ENCODE assay signal across 8 mouse cellular contexts in genomic region chr4:155761356-155762099, GRCm38 (mm10). TPM values are rescaled to one million over a fixed set of nuclear protein-coding genes. Genes with fewer than 3 reads are reported as not detected.
DNase-seq lines count a peak whose midpoint lies in the region; ATAC-seq lines count a peak whose summit lies in the region.

No protein-coding gene starts in this region.

- ATAC-seq in heart, embryonic 15.5 days (replicated peaks; ENCODE audit: insufficient number of reproducible peaks, insufficient read depth, low FRiP score, low read depth), result no peak; the same call in 1 of the 2 replicates
- ATAC-seq in forebrain, embryonic 14.5 days, result 0 out of 2 replicates have a peak, but pooled peaks have one; percentile 1
- ATAC-seq in liver, embryonic 12.5 days, result no peak; the same call in 1 of the 2 replicates

- DNase-seq in heart, adult 11 months, result no peak
- DNase-seq in MN1 (ENCODE audit: low spot score), result peak; percentile 43
- no peak for DNase-seq in forebrain, embryonic 14.5 days (ENCODE audit: low spot score)
- DNase-seq in testis, postnatal 10 days (ENCODE audit: low spot score), result peak; percentile 50
- DNase-seq in thymus, adult 18-20 months, result no peak
- DNase-seq in right cerebral cortex, adult 2 months (ENCODE audit: low spot score in 2 of 2), result no peak

- peak overlapping the region; percentile 77 for H3K9ac ChIP-seq in heart, embryonic 15.5 days
- H3K9ac ChIP-seq in forebrain, embryonic 14.5 days (ENCODE audit: low read length), result peak overlapping the region; percentile 78
- peak overlapping the region; percentile 85 for H3K9ac ChIP-seq in liver, embryonic 12.5 days

- H3K27me3 ChIP-seq in heart, embryonic 15.5 days, result no peaks in the 10 kb centered on the region
- H3K27me3 ChIP-seq in forebrain, embryonic 14.5 days (replicated peaks; ENCODE audit: control insufficient read depth, insufficient read depth, low read length), result no peaks in the 10 kb centered on the region
- no peaks in the 10 kb centered on the region for H3K27me3 ChIP-seq in liver, embryonic 12.5 days (replicated peaks)

- H3K4me2 ChIP-seq in heart, embryonic 15.5 days, result peak overlapping the region; percentile 95
- peak overlapping the region; percentile 98 for H3K4me2 ChIP-seq in forebrain, embryonic 14.5 days (ENCODE audit: low read length)
- H3K4me2 ChIP-seq in liver, embryonic 12.5 days, result peak overlapping the region; percentile 95

- H3K4me3 ChIP-seq in heart, embryonic 15.5 days, result peak overlapping the region; percentile 82
- peak overlapping the region; percentile 71 for H3K4me3 ChIP-seq in forebrain, embryonic 14.5 days (ENCODE audit: low read depth, low read length)
- peak overlapping the region; percentile 80 for H3K4me3 ChIP-seq in liver, embryonic 12.5 days

- peak overlapping the region; percentile 64 for H3K27ac ChIP-seq in heart, embryonic 15.5 days
- no peak overlapping the region for H3K27ac ChIP-seq in forebrain, embryonic 14.5 days (ENCODE audit: low read depth, low read length)
- peak overlapping the region; percentile 76 for H3K27ac ChIP-seq in liver, embryonic 12.5 days

- peaks cover 3% of the 10 kb centered on the region for H3K36me3 ChIP-seq in heart, embryonic 15.5 days
- peaks cover 9% of the 10 kb centered on the region for H3K36me3 ChIP-seq in forebrain, embryonic 14.5 days (ENCODE audit: control insufficient read depth, insufficient read depth, low read length)
- peaks cover 26% of the 10 kb centered on the region for H3K36me3 ChIP-seq in liver, embryonic 12.5 days

- WGBS in heart, embryonic 15.5 days, result 2% methylated on average over 28 of the region's 28 CpGs
- WGBS in forebrain, embryonic 14.5 days, result 2% methylated on average over 28 of the region's 28 CpGs
- WGBS in liver, embryonic 12.5 days (ENCODE audit: insufficient replicate concordance), result 2% methylated on average over 28 of the region's 28 CpGs

- no peaks in the 10 kb centered on the region for H3K9me3 ChIP-seq in heart, embryonic 15.5 days (replicated peaks)
- no peaks in the 10 kb centered on the region for H3K9me3 ChIP-seq in forebrain, embryonic 14.5 days (replicated peaks; ENCODE audit: control insufficient read depth, low read length)
- no peaks in the 10 kb centered on the region for H3K9me3 ChIP-seq in liver, embryonic 12.5 days (replicated peaks)

- peaks cover 40% of the 10 kb centered on the region for H3K4me1 ChIP-seq in heart, embryonic 15.5 days (replicated peaks)
- peaks cover 16% of the 10 kb centered on the region for H3K4me1 ChIP-seq in forebrain, embryonic 14.5 days (ENCODE audit: control insufficient read depth, insufficient read depth, low read length)
- peaks cover 37% of the 10 kb centered on the region for H3K4me1 ChIP-seq in liver, embryonic 12.5 days

RNA-seq across cellular contexts. Expression of gene Atad3a, which starts 0.6 kb away (rescaled TPM):
- 88.9 and 108 TPM in 2 replicates for polyA plus RNA-seq in heart, embryonic 15.5 days (2015; fragmentation: Nextera tagmentation; extraction: Ambion mirVana)
- 62.0 and 70.0 TPM in 2 replicates for polyA plus RNA-seq in forebrain, embryonic 14.5 days (2014; fragmentation: Nextera tagmentation; extraction: Ambion mirVana)
- 101 and 110 TPM in 2 replicates for polyA plus RNA-seq in liver, embryonic 12.5 days (2016; fragmentation: Nextera tagmentation; extraction: Ambion mirVana)

RNA-seq across cellular contexts. Expression of gene Vwa1, which starts 13.0 kb away (rescaled TPM):
- polyA plus RNA-seq in heart, embryonic 15.5 days (2015; fragmentation: Nextera tagmentation; extraction: Ambion mirVana), result 5.9 and 7.8 TPM in 2 replicates
- polyA plus RNA-seq in forebrain, embryonic 14.5 days (2014; fragmentation: Nextera tagmentation; extraction: Ambion mirVana), result 21.8 and 24.6 TPM in 2 replicates
- polyA plus RNA-seq in liver, embryonic 12.5 days (2016; fragmentation: Nextera tagmentation; extraction: Ambion mirVana), result 0.49 and 0.73 TPM in 2 replicates

RNA-seq across cellular contexts. Expression of gene Tmem88b, which starts 24.1 kb away (rescaled TPM):
- 1.7 and 2.0 TPM in 2 replicates for polyA plus RNA-seq in heart, embryonic 15.5 days (2015; fragmentation: Nextera tagmentation; extraction: Ambion mirVana)
- polyA plus RNA-seq in forebrain, embryonic 14.5 days (2014; fragmentation: Nextera tagmentation; extraction: Ambion mirVana), result 0.12 and 0.25 TPM in 2 replicates
- 0.32 TPM in 2 replicates for polyA plus RNA-seq in liver, embryonic 12.5 days (2016; fragmentation: Nextera tagmentation; extraction: Ambion mirVana)

RNA-seq across cellular contexts. Expression of gene Tmem240, which starts 26.9 kb away (rescaled TPM):
- polyA plus RNA-seq in heart, embryonic 15.5 days (2015; fragmentation: Nextera tagmentation; extraction: Ambion mirVana), result 0.53 and 0.56 TPM in 2 replicates
- 3.4 and 3.5 TPM in 2 replicates for polyA plus RNA-seq in forebrain, embryonic 14.5 days (2014; fragmentation: Nextera tagmentation; extraction: Ambion mirVana)
- 0.17 and 0.24 TPM in 2 replicates for polyA plus RNA-seq in liver, embryonic 12.5 days (2016; fragmentation: Nextera tagmentation; extraction: Ambion mirVana)

RNA-seq across cellular contexts. Expression of gene Ankrd65, which starts 28.7 kb away (rescaled TPM):
- 0.13 TPM in 1 of 2 replicates, not detected in the other for polyA plus RNA-seq in heart, embryonic 15.5 days (2015; fragmentation: Nextera tagmentation; extraction: Ambion mirVana)
- not detected in 2 replicates for polyA plus RNA-seq in forebrain, embryonic 14.5 days (2014; fragmentation: Nextera tagmentation; extraction: Ambion mirVana)
- polyA plus RNA-seq in liver, embryonic 12.5 days (2016; fragmentation: Nextera tagmentation; extraction: Ambion mirVana), result not detected in 2 replicates

Comparison
In these comparisons a context has a peak if more than half of its experiments do, and no peak if none do; other contexts are left out.
1. DNase-seq: peak in MN1 (single experiment) and testis, postnatal 10 days (single experiment); none in heart, adult 11 months (single experiment), forebrain, embryonic 14.5 days (single experiment), thymus, adult 18-20 months (0 of 2) and right cerebral cortex, adult 2 months (0 of 2).
2. Peak in every context shown above with its lines, with median percentiles within 50 percentile points of each other: H3K4me2 ChIP-seq, H3K4me3 ChIP-seq and H3K9ac ChIP-seq.